ENCODE assay signal across 8 mouse cellular contexts in the genomic region with DNA sequence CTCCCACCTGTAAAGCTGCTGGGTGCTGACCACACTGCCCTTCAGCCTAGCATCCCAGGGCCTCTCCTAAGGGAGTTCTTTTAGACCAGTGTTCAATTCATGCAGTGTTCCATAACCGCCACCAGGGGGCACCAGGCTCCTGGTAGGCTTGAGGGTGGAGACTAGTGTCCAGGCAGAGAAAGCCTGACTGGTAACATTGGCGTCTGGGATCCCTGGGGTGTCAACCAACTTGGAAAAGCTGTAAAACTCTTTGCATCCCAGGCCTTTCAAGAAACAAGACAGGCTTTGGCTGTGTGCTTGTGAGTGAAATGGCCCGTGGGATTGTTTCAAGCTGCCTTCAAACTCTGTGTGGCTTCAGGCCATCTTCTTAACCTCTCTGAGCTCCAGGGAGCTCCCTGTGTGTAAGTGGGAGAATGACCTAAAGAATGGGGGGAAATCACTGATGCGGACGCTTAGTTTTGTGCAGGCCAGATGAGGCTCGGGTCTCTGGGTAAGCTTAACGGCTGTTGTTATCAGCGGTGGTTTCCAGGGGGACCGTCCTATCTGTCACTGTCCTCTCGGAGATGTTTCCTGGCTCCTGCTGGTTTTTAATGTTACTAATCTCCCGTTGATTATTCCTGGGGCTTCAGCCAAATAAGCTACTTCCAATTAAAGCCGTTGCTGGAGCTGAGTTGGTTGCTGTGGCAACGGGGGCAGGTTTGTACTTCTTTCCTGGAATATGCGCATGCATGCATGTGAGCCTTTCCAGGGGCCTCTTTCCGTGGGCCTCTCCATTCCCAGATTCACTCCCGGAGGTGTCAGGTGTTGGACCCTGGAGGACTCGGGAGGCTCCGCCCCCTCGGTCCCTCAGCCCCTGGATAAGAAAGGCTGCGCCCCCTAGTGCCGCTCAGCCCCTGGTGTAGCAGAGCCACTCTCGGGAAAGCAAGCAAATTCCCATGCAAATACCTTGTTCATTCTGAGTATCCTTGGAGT.
A peak's percentile ranks its signal among the peaks of the same experiment; 100 is the strongest.
DNase-seq lines count a peak whose midpoint lies in the region; ATAC-seq lines count a peak whose summit lies in the region.

No protein-coding gene starts in this region.

- H3K4me3 ChIP-seq in embryonic facial prominence, embryonic 11.5 days (ENCODE audit: low read depth, low read length) = no peak overlapping the region
- no peak overlapping the region for H3K4me3 ChIP-seq in heart, embryonic 12.5 days
- no peak overlapping the region for H3K4me3 ChIP-seq in kidney, embryonic 15.5 days (replicated peaks)
- H3K4me3 ChIP-seq in limb, embryonic 13.5 days = no peak overlapping the region

- H3K4me2 ChIP-seq in embryonic facial prominence, embryonic 11.5 days (ENCODE audit: low read depth, low read length) = no peak overlapping the region; the same call in 1 of the 2 replicates
- peak overlapping the region; percentile 40 for H3K4me2 ChIP-seq in heart, embryonic 12.5 days
- H3K4me2 ChIP-seq in kidney, embryonic 15.5 days = peak overlapping the region; percentile 46
- H3K4me2 ChIP-seq in limb, embryonic 13.5 days (replicated peaks) = peak overlapping the region; percentile 27

- no peaks in the 10 kb centered on the region for H3K36me3 ChIP-seq in embryonic facial prominence, embryonic 11.5 days (replicated peaks; ENCODE audit: control insufficient read depth, insufficient read depth, low read depth, low read length)
- no peaks in the 10 kb centered on the region for H3K36me3 ChIP-seq in heart, embryonic 12.5 days
- no peaks in the 10 kb centered on the region for H3K36me3 ChIP-seq in kidney, embryonic 15.5 days
- no peaks in the 10 kb centered on the region for H3K36me3 ChIP-seq in limb, embryonic 13.5 days

- no peaks in the 10 kb centered on the region for H3K9me3 ChIP-seq in embryonic facial prominence, embryonic 11.5 days (replicated peaks; ENCODE audit: control insufficient read depth, low read length)
- no peaks in the 10 kb centered on the region; the same call in 1 of the 2 replicates for H3K9me3 ChIP-seq in heart, embryonic 12.5 days (replicated peaks)
- H3K9me3 ChIP-seq in kidney, embryonic 15.5 days (replicated peaks) = no peaks in the 10 kb centered on the region
- no peaks in the 10 kb centered on the region for H3K9me3 ChIP-seq in limb, embryonic 13.5 days

- no peak overlapping the region for H3K27ac ChIP-seq in embryonic facial prominence, embryonic 11.5 days (replicated peaks; ENCODE audit: low read depth, low read length)
- H3K27ac ChIP-seq in heart, embryonic 12.5 days (ENCODE audit: poor library complexity, severe bottlenecking) = no peak overlapping the region
- H3K27ac ChIP-seq in kidney, embryonic 15.5 days = peak overlapping the region; percentile 3; the same call in 1 of the 2 replicates
- no peak overlapping the region for H3K27ac ChIP-seq in limb, embryonic 13.5 days

- no peaks in the 10 kb centered on the region; the same call in 1 of the 2 replicates for H3K27me3 ChIP-seq in embryonic facial prominence, embryonic 11.5 days (ENCODE audit: control insufficient read depth, insufficient read depth, low read length)
- H3K27me3 ChIP-seq in heart, embryonic 12.5 days (replicated peaks) = peaks cover 22% of the 10 kb centered on the region
- H3K27me3 ChIP-seq in kidney, embryonic 15.5 days = peaks cover 7% of the 10 kb centered on the region; the same call in 1 of the 2 replicates
- H3K27me3 ChIP-seq in limb, embryonic 13.5 days = peaks cover 14% of the 10 kb centered on the region; the same call in 1 of the 2 replicates

- DNase-seq in urinary bladder, adult 18-20 months (ENCODE audit: low spot score in 2 of 2) = peak; percentile 15 to 31
- DNase-seq in urinary bladder, postnatal 10 days (ENCODE audit: low spot score) = no peak
- DNase-seq in embryonic facial prominence, embryonic 11.5 days (ENCODE audit: low spot score) = peak; percentile 84
- DNase-seq in naive thymus-derived CD4-positive, alpha-beta T cell, adult 2 months (ENCODE audit: low read depth) = peak; percentile 21
- peak; percentile 80 for DNase-seq in testis, postnatal 10 days (ENCODE audit: low spot score)

- H3K4me1 ChIP-seq in embryonic facial prominence, embryonic 11.5 days (ENCODE audit: control insufficient read depth, insufficient read depth, low read length) = peaks cover 3% of the 10 kb centered on the region
- peaks cover 8% of the 10 kb centered on the region for H3K4me1 ChIP-seq in heart, embryonic 12.5 days (replicated peaks)
- peaks cover 17% of the 10 kb centered on the region for H3K4me1 ChIP-seq in kidney, embryonic 15.5 days
- H3K4me1 ChIP-seq in limb, embryonic 13.5 days = peaks cover 9% of the 10 kb centered on the region

- WGBS in embryonic facial prominence, embryonic 11.5 days = 8% methylated on average over 22 of the region's 22 CpGs
- 4% methylated on average over 22 of the region's 22 CpGs for WGBS in heart, embryonic 12.5 days
- 5% methylated on average over 22 of the region's 22 CpGs for WGBS in kidney, embryonic 15.5 days
- 5% methylated on average over 22 of the region's 22 CpGs for WGBS in limb, embryonic 13.5 days

- H3K9ac ChIP-seq in embryonic facial prominence, embryonic 11.5 days (replicated peaks; ENCODE audit: low read length) = no peak overlapping the region
- no peak overlapping the region for H3K9ac ChIP-seq in heart, embryonic 12.5 days
- H3K9ac ChIP-seq in kidney, embryonic 15.5 days = no peak overlapping the region
- H3K9ac ChIP-seq in limb, embryonic 13.5 days = no peak overlapping the region

- ATAC-seq in embryonic facial prominence, embryonic 11.5 days (replicated peaks; ENCODE audit: insufficient number of reproducible peaks, low FRiP score, low TSS enrichment, low read depth) = peak; percentile 68; the same call in 1 of the 2 replicates
- ATAC-seq in heart, embryonic 12.5 days (ENCODE audit: insufficient number of reproducible peaks, low FRiP score) = peak; percentile 48; the same call in 1 of the 2 replicates
- peak; percentile 80 for ATAC-seq in kidney, embryonic 15.5 days (replicated peaks; ENCODE audit: low FRiP score)
- ATAC-seq in limb, embryonic 13.5 days (ENCODE audit: low FRiP score, low read depth) = peak; percentile 38
